Mouse (Mus musculus): ENCODE data around the gene Lrrc75a.

The Lrrc75a gene

DNA sequence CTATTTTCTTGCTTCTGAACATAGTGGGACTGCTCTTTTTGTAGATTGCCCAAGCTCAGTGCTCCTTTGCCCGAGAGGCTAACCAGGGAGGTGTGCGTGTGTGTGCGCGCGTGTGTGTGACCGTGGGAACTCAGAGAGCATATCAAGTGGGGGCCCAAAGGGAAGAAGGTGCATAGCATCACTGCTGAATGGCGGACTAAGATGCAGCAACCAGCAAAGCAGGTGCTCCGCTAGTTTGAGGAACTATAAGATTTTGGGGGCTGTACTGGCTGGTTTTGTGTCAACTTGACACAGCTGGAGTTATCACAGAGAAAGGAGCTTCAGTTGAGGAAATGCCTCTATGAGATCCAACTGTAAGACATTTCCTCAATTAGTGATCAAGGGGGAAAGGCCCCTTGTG lies 27.2 kb downstream of the Lrrc75a start:
- no peak for DNase-seq (ENCODE audit: low spot score)

GRCm38 (mm10) chr11:62615456-62615855 lies 32.9 kb downstream of the Lrrc75a start:
- DNase-seq (ENCODE audit: low spot score), result no peak

- no peak for DNase-seq (ENCODE audit: low spot score)
These were observed 33.4 kb downstream of the Lrrc75a start for GRCm38 (mm10) chr11:62614876-62615410.

GRCm38 (mm10) chr11:62613657-62614365 lies 34.5 kb downstream of the Lrrc75a start:
- peak; percentile 94 for DNase-seq (ENCODE audit: low spot score)

- DNase-seq (ENCODE audit: low spot score), result no peak
These were observed 35.7 kb downstream of the Lrrc75a start for GRCm38 (mm10) chr11:62612604-62613003.

GRCm38 (mm10) chr11:62610304-62610703 lies 38.0 kb downstream of the Lrrc75a start:
- DNase-seq (ENCODE audit: low spot score), result no peak

GRCm38 (mm10) chr11:62608826-62609675 lies 39.3 kb downstream of the Lrrc75a start:
- DNase-seq (ENCODE audit: low spot score), result no peak

DNA sequence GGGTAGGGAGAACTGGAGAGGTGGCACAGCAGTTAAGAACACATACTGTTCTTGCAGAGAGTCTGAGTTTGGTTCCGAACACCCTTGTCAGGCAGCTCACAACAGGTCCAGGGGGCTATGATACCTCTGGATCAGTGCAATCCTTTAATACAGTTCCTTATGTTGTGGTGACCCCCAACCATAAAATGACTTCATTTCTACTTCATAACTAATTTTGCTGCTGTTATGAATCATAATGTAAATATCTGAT lies 40.4 kb downstream of the Lrrc75a start:
- no peak for DNase-seq (ENCODE audit: low spot score)

DNA sequence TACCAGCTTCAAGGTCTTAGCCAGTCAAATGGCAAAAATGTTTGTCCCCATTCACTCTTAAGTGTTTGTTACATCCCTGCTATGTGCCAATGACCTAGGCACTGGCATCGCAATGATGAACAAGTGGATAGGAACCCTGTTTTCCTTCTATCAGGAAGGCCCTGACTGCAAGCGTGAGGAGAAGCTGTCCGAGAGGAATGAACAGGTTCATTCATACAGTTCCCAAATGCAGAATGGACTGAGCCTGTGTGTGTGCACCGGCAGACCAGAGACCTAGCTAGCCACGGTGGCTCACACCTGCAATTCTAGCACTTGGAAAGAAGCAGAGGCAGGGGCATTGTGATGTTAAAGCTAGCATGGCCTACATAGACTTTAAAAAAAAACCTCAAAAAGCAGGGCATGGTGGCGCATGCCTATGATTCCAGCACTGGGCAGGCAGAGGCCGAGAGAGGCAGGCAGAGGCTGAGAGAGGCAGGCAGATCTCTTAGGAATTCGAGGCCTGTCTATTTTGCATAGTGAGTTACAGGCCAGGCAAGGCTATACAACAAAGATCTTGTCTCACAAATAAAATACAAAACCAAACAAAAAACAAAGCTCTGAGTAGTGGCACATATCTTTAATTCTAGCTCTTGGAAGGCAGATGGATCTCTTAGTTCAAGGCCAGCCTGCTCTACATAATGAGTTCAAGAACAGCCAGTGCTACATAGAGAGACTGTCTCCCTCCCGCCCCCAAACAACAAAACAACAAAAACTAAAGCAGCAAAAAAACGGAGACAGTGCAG lies 41.0 kb downstream of the Lrrc75a start:
- no peak for DNase-seq (ENCODE audit: low spot score)

DNA sequence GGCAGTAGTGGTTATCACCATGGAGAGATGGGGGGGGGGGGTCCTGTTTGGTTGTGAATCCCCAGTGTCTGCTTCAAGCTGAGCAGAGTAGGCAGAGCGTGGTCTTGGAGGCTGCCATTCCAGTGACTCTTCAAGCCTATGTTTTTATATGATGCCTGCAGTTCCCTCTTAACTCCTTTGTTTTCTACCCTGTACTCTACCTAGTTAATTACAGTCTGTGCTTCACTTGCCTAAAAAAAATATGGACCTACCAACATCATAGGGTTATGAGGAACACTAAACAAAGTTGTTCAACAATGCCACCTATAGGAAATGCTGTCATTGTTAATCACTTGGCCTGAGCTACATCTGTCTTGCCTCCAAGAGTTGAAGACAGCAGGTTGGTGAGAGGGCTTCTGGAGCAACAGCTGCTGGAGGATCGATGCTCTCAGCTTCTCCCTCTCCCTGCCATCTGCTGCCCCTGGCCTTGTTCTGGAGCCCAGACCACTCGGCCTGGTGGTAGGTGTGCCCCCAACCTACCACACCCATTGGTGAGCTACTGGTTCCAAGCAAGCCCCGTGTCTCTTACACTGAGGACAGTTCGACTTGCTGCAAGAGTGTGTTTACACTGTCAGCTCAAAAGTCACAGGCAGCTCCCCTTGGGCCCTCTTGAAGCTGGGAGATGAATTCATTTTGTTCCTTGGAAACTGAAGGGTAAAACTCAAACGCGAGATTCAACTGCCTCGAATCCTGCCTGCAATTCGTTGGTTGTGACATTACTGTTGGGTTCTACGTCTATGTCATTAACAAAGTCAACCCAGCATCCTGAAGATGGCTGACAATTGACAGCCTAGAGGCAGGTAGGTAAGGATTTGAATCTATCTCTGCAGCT lies 41.8 kb downstream of the Lrrc75a start:
- DNase-seq (ENCODE audit: low spot score), result no peak

DNA sequence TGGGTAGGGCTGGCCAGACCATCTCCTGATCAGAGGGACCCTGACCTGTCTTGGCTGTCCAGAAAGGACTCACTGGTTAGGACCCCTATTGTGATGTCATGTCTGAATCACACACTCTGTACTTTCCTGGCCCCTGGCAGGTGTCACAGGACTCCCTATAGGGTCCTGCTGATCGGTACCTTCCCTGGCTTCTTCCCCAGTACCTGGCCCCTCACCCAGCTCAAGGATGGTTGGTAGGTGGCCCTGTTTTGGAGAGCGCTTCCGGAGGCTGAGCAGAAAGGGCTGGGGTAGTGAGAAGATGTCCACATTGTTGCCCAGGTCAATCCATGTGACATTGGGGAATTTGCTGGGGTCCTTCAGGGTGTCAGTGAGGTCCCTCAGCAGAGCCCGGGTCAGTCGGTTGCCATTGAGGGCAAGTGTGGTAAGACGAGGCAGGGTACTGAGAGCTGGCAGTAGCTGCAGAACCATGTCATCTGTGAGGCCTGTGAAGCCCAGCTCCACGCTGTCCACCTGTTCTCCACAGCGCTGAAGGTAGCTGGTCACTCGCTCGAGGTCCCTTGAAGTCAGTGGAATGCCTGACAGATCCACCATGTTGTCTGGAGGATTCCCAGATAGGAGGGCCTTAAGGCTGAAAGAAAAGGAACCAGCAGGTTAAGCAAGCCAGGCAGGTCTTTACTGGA lies 42.6 kb downstream of the Lrrc75a start:
- DNase-seq (ENCODE audit: low spot score), result no peak

DNA sequence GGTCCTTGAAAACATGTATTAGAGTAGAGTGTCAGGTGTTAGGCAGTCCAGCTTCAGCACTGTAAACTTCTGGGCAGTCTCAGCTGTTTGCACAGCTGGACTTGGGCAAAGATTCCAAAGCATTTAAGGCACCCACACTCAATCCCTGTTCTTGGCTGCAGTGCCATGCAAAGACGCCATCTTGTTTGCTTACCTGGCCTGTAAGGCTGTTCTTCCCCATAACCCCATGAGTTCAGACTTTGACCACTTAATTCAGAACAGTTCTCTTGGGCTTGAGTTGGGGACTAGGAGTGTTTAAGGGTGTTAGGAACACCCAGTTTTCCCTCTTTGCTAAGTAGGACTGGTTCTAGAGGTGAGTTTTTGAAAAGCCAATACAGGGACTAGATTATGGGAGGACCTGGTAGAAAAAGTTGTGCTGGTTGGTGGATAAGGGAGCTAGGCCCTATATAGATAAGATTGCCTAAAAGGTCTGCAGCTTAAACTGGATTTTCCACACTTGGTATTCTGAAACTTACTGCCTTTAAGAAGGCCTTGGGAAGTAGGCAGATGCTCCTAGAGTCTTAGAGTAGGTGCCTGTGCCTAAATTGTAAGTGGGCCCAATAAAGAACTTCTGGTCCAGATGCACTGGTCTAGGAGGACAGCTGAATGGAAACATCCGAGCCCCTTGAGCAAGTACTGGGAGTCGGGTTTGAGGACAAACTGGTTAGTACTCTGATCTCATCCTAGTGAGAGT lies 43.3 kb downstream of the Lrrc75a start:
- no peak for DNase-seq (ENCODE audit: low spot score)

GRCm38 (mm10) chr11:62604123-62604706 lies 44.1 kb downstream of the Lrrc75a start:
- DNase-seq (ENCODE audit: low spot score), result no peak

- DNase-seq (ENCODE audit: low spot score), result no peak
These were observed 44.8 kb downstream of the Lrrc75a start for GRCm38 (mm10) chr11:62603312-62604056.

DNA sequence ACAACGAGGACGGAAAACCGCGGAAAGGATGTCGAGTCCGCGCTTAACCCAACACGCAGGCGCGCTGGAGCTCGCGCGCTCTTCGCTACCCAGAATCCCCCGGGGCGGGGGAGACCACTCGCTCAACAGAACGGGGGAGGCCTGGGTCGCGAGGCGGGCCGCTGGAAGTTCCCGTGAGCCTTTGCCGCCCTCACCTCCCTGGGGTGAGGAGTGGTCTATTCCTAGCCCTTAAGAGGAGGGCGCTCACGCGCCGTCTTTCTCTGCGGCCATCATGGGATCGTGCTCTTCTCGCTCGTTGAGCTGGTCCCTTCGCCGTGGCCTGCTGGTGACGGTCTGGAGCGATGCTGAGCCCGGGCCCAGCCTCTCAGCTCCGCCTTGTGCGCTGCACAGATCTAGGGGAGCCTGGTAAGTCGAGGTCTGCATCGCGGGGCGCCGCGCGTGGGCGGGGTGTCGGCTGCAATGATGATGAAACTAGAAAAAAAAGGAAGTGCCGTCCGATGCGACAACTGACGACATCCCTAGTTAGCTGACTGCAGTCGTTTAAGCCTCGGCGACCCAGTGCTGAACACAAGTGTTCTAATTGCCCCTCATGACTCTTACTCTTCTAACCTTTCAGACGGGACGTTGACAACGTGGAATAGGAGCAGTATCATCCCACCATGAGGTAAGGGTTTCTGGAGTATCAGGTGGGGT lies 45.6 kb downstream of the Lrrc75a start:
- peak; percentile 86 for DNase-seq (ENCODE audit: low spot score)

GRCm38 (mm10) chr11:62601732-62602618 lies 46.3 kb downstream of the Lrrc75a start:
- no peak for DNase-seq (ENCODE audit: low spot score)

- DNase-seq (ENCODE audit: low spot score), result no peak
These were observed 49.8 kb downstream of the Lrrc75a start for GRCm38 (mm10) chr11:62598571-62598970.
